Mouse (Mus musculus): Measurements from ENCODE around the gene Slc25a44.
"Not testable (repeated sequence)": the region's sequence is repeated elsewhere in the genome, so short reads cannot be mapped to it uniquely, and the experiment has no call there.

Slc25a44 gene

GRCm38 (mm10) chr3:88450379-88451131 lies 25.6 kb upstream of the Slc25a44 start:
- no peak for DNase-seq (ENCODE audit: low read depth)

GRCm38 (mm10) chr3:88449395-88450023 lies 24.6 kb upstream of the Slc25a44 start:
- no peak for DNase-seq (ENCODE audit: low read depth)

GRCm38 (mm10) chr3:88448443-88448842 lies 23.5 kb upstream of the Slc25a44 start:
- DNase-seq (ENCODE audit: low read depth): no peak

- DNase-seq (ENCODE audit: low read depth): no peak
These were observed 22.8 kb upstream of the Slc25a44 start for GRCm38 (mm10) chr3:88447676-88448183.

GRCm38 (mm10) chr3:88446471-88447123 lies 21.7 kb upstream of the Slc25a44 start:
- DNase-seq (ENCODE audit: low read depth): no peak

GRCm38 (mm10) chr3:88442888-88443287 lies 17.9 kb upstream of the Slc25a44 start:
- DNase-seq (ENCODE audit: low read depth): no peak

- DNase-seq (ENCODE audit: low read depth): no peak
These were observed 17.5 kb upstream of the Slc25a44 start for GRCm38 (mm10) chr3:88442488-88442887.

GRCm38 (mm10) chr3:88440500-88441381 lies 15.8 kb upstream of the Slc25a44 start:
- peak; percentile 73 for DNase-seq (ENCODE audit: low read depth)

GRCm38 (mm10) chr3:88439582-88439981 lies 14.6 kb upstream of the Slc25a44 start:
- DNase-seq (ENCODE audit: low read depth): no peak

GRCm38 (mm10) chr3:88437454-88437853 lies 12.5 kb upstream of the Slc25a44 start:
- DNase-seq (ENCODE audit: low read depth): no peak

GRCm38 (mm10) chr3:88436395-88437201 lies 11.7 kb upstream of the Slc25a44 start:
- no peak for DNase-seq (ENCODE audit: low read depth)

- no peak for DNase-seq (ENCODE audit: low read depth)
These were observed 10.6 kb upstream of the Slc25a44 start for GRCm38 (mm10) chr3:88435515-88435914.

- not testable (repeated sequence) for DNase-seq (ENCODE audit: low read depth)
These were observed 3.7 kb upstream of the Slc25a44 start for GRCm38 (mm10) chr3:88428639-88429038.

- no peak for DNase-seq (ENCODE audit: low read depth)
These were observed 2.5 kb upstream of the Slc25a44 start for GRCm38 (mm10) chr3:88427342-88427905.

GRCm38 (mm10) chr3:88425708-88426420 lies 925 bp upstream of the Slc25a44 start:
- DNase-seq (ENCODE audit: low read depth): no peak

- DNase-seq (ENCODE audit: low read depth): no peak
These were observed 371 bp upstream of the Slc25a44 start for GRCm38 (mm10) chr3:88425330-88425689.

- DNase-seq (ENCODE audit: low read depth): no peak
These were observed 2.8 kb downstream of the Slc25a44 start for GRCm38 (mm10) chr3:88422020-88422720.

- no peak for DNase-seq (ENCODE audit: low read depth)
These were observed 4.2 kb downstream of the Slc25a44 start for GRCm38 (mm10) chr3:88420771-88421170.

- no peak for DNase-seq (ENCODE audit: low read depth)
These were observed 6.9 kb downstream of the Slc25a44 start for GRCm38 (mm10) chr3:88418016-88418415.

Data from naive thymus-derived CD4-positive, alpha-beta T cell, adult 2 months (primary cell).